Mouse (Mus musculus) adrenal gland, postnatal 4 days (tissue): Measurements from ENCODE around the gene Svep1. TPM values are rescaled to one million over a fixed set of nuclear protein-coding genes. Genes with fewer than 3 reads are reported as not detected.

Experiments
- DNase-seq, 2 experiments: peaks; one replicate each; pipeline ENCODE4 v3.0.0; 2021 to 2022; ENCODE audit warnings: low spot score in 2 of 2, mixed read lengths in 2 of 2
- long read RNA-seq, 2 experiments: library from polyadenylated mRNA; stranded (forward); transcript quantifications; one replicate each; pipeline ENCODE4 v2.0.0; 2021
- total RNA-seq, 2 experiments: library from RNA; stranded (reverse); gene quantifications; 2 replicates each; pipeline ENCODE4 v1.2.3; 2021

The Svep1 gene
- 10 to 100 TPM; 12.8 to 14.5 TPM for total RNA-seq
- long read RNA-seq, experiment 1, partial matches to known transcripts = 0 of 1 reads
- long read RNA-seq, experiment 1, other reads (novel, unspliced or antisense) = 1 of 1 reads
- long read RNA-seq, experiment 2, partial matches to known transcripts = 2 of 3 reads
- long read RNA-seq, experiment 2, other reads (novel, unspliced or antisense) = 0 of 3 reads

GRCm38 (mm10) chr4:58206115-58206945 lies at the start of gene Svep1:
Svep1 (minus strand) TSS chr4:58206859.
- peak in 1 of 2 experiments; percentile 13 for DNase-seq

GRCm38 (mm10) chr4:58253410-58253809 lies 46.8 kb upstream of the Svep1 start:
- no peak for DNase-seq

- DNase-seq = no peak
These were observed 45.7 kb upstream of the Svep1 start for GRCm38 (mm10) chr4:58252381-58252780.

- no peak for DNase-seq
These were observed 38.9 kb upstream of the Svep1 start for GRCm38 (mm10) chr4:58245544-58245943.

- DNase-seq = no peak
These were observed 33.8 kb upstream of the Svep1 start for GRCm38 (mm10) chr4:58240416-58240815.

- DNase-seq = no peak
These were observed 29.2 kb upstream of the Svep1 start for GRCm38 (mm10) chr4:58235828-58236227.

- DNase-seq = no peak
These were observed 16.8 kb upstream of the Svep1 start for GRCm38 (mm10) chr4:58223499-58223898.

GRCm38 (mm10) chr4:58211374-58211773 lies 4.7 kb upstream of the Svep1 start:
- no peak for DNase-seq

- no peak for DNase-seq
These were observed 4.0 kb upstream of the Svep1 start for GRCm38 (mm10) chr4:58210557-58211090.

GRCm38 (mm10) chr4:58205750-58206114 lies 927 bp downstream of the Svep1 start:
- DNase-seq = no peak

GRCm38 (mm10) chr4:58201703-58202102 lies 5.0 kb downstream of the Svep1 start:
- no peak for DNase-seq

- DNase-seq = no peak
These were observed 5.8 kb downstream of the Svep1 start for GRCm38 (mm10) chr4:58200826-58201225.

GRCm38 (mm10) chr4:58197230-58197629 lies 9.4 kb downstream of the Svep1 start:
- DNase-seq = no peak

- DNase-seq = no peak
These were observed 9.9 kb downstream of the Svep1 start for GRCm38 (mm10) chr4:58196795-58197194.

- DNase-seq = no peak
These were observed 10.7 kb downstream of the Svep1 start for GRCm38 (mm10) chr4:58195936-58196335.

- DNase-seq = no peak
These were observed 17.4 kb downstream of the Svep1 start for GRCm38 (mm10) chr4:58189281-58189680.

GRCm38 (mm10) chr4:58185401-58185800 lies 21.3 kb downstream of the Svep1 start:
- DNase-seq = no peak

- no peak for DNase-seq
These were observed 21.8 kb downstream of the Svep1 start for GRCm38 (mm10) chr4:58184681-58185341.

- no peak for DNase-seq
These were observed 22.8 kb downstream of the Svep1 start for GRCm38 (mm10) chr4:58183897-58184296.

- no peak for DNase-seq
These were observed 28.2 kb downstream of the Svep1 start for GRCm38 (mm10) chr4:58178489-58178888.

- no peak for DNase-seq
These were observed 29.4 kb downstream of the Svep1 start for GRCm38 (mm10) chr4:58177256-58177655.

GRCm38 (mm10) chr4:58174435-58174987 lies 32.1 kb downstream of the Svep1 start:
- DNase-seq = no peak
